Mouse (Mus musculus) ES-E14 (cell line): ENCODE results near the gene Calm1. TPM values are rescaled to one million over a fixed set of nuclear protein-coding genes. Genes with fewer than 3 reads are reported as not detected.

Source experiments
- DNase-seq: peaks from one replicate; pipeline ENCODE4 v3.0.0-alpha.2; 2013; ENCODE audit warnings: low read depth, low spot score
- H3K27ac ChIP-seq: 2 replicates; pipeline ENCODE4 v1.5.1; 2012; ENCODE audit warnings: low read depth, mild to moderate bottlenecking, low read length, moderate library complexity, mixed read lengths; ENCODE audit not compliant: poor library complexity, insufficient read depth, severe bottlenecking
- H3K36me3 ChIP-seq: 2 replicates; pipeline ENCODE4 v1.6.1; 2012; ENCODE audit warnings: mild to moderate bottlenecking, low read length, moderate library complexity, mixed read lengths; ENCODE audit not compliant: control insufficient read depth, poor library complexity, insufficient read depth, severe bottlenecking
- H3K4me1 ChIP-seq, 2 experiments: fragments of 150-350 bp in 1 of 2; sonication (generic) in 1 of 2; 2 replicates each; pipeline ENCODE4 v1.6.1; 2012; ENCODE audit warnings: low read length in 2 of 2, mild to moderate bottlenecking in 1 of 2, mixed read lengths in 1 of 2; ENCODE audit not compliant: control insufficient read depth in 2 of 2, insufficient read depth in 2 of 2, poor library complexity in 1 of 2
- H3K4me3 ChIP-seq, 2 experiments: fragments of 150-350 bp in 1 of 2; sonication (generic) in 1 of 2; 2 replicates each; pipeline ENCODE4 v1.5.1; 2012; ENCODE audit warnings: low read length in 2 of 2, low read depth in 1 of 2, mild to moderate bottlenecking in 1 of 2, mixed read lengths in 1 of 2; ENCODE audit not compliant: insufficient read depth in 1 of 2, poor library complexity in 1 of 2, severe bottlenecking in 1 of 2
- H3K9ac ChIP-seq: 2 replicates; pipeline ENCODE4 v1.6.1; 2012; ENCODE audit warnings: low read depth, mild to moderate bottlenecking, low read length, mixed read lengths; ENCODE audit not compliant: poor library complexity, insufficient read depth, severe bottlenecking
- H3K9me3 ChIP-seq: fragments of 150-350 bp; sonication (generic); 2 replicates; pipeline ENCODE4 v1.6.1; 2012; ENCODE audit warnings: low read depth, mild to moderate bottlenecking, low read length; ENCODE audit not compliant: control insufficient read depth, insufficient read depth
- CHD2 ChIP-seq: IDR thresholded peaks from 2 replicates; pipeline ENCODE4 v1.6.1; 2014; ENCODE audit warnings: mild to moderate bottlenecking, low read depth, low read length, inconsistent platforms
- HCFC1 ChIP-seq: IDR thresholded peaks from 2 replicates; pipeline ENCODE4 v1.6.1; 2012; ENCODE audit warnings: low read length, inconsistent platforms, borderline replicate concordance; ENCODE audit not compliant: insufficient read depth
- MAFK ChIP-seq: IDR thresholded peaks from 2 replicates; pipeline ENCODE4 v1.6.1; 2014; ENCODE audit warnings: mild to moderate bottlenecking, low read depth, low read length, inconsistent platforms; ENCODE audit not compliant: insufficient read depth
- ZC3H11A ChIP-seq: IDR thresholded peaks from 2 replicates; pipeline ENCODE4 v1.6.1; 2012; ENCODE audit warnings: low read depth, mild to moderate bottlenecking, inconsistent platforms, low read length, borderline replicate concordance
- ZNF384 ChIP-seq: IDR thresholded peaks from 2 replicates; pipeline ENCODE4 v1.6.1; 2012; ENCODE audit warnings: low read depth, low read length, inconsistent platforms
- in situ Hi-C, 2 experiments: fragments of 600-800 bp; cut with MboI; formaldehyde crosslinking; loops; one replicate each; pipeline ENCODE4 v1.15.1; 2025; ENCODE audit warnings: low sequenced_read_pairs in 2 of 2, inconsistent platforms in 1 of 2; ENCODE audit not compliant: unreplicated experiment in 2 of 2
- total RNA-seq: library from RNA; depleted of rRNA; stranded (reverse); fragments of 300-350 nt; gene quantifications from 2 replicates; pipeline ENCODE4 v1.2.3, GENCODE M21; 2012; rRNA removed

The Calm1 gene
- 416 and 537 TPM in 2 replicates for total RNA-seq

DNA sequence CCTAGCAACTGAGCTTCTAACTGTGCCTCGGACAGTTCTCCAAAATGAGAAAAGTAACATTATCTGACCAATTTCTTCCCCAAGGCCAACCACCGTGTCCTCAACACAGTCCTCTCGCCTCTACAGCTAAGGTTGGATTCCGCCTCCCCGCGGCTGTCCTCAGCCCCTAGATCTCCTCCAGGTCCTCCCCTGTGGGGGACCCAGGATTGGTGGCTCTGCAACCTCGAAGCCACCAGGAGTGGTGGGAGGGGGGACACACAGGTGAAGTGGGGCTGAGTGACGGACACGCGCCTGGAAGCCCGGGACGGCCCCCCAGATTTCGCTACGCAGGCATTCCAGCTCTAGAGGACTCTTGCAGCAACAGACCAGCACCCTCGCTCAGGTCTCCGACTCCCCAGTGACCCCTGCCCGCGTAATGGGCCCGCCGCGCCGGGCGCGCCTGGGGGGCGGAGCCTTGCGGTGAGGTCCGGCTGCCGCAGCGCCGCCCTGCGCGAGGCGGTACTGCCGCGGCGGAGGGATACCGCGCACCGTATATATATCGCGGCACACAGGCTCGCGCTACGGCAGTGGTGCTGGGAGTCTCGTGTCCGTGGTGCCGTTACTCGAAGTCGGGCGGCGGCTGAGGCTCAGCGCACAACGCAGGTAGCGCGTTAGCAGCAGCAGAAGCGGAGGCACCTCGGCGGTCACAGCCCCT lies at the start of gene Calm1:
Gene Calm1, plus strand, starts transcription at position 469 of the 694 bp plus-strand sequence.
- H3K27ac ChIP-seq = no peak within 1 kb of the TSS
- in situ Hi-C loops = no loop called here
- no peaks in the 10 kb centered on the region for H3K9me3 ChIP-seq
- DNase-seq = peak; percentile 74
- H3K4me1 ChIP-seq = peaks cover 0 to 6% of the 10 kb centered on the region in 2 experiments; a peak in 3 of 4 replicates
- peak within 1 kb of the TSS; percentile 80 to 86 for H3K4me3 ChIP-seq
- H3K36me3 ChIP-seq = peaks cover 14% of the 10 kb centered on the region
- peak within 1 kb of the TSS; percentile 83 for H3K9ac ChIP-seq
- TF ChIP-seq ZNF384 (no peak), MAFK (no peak), HCFC1 (peak; percentile 77; the same call in 1 of the 2 replicates), ZC3H11A (no peak), CHD2 (peak; percentile 69; the same call in 1 of the 2 replicates)

DNA sequence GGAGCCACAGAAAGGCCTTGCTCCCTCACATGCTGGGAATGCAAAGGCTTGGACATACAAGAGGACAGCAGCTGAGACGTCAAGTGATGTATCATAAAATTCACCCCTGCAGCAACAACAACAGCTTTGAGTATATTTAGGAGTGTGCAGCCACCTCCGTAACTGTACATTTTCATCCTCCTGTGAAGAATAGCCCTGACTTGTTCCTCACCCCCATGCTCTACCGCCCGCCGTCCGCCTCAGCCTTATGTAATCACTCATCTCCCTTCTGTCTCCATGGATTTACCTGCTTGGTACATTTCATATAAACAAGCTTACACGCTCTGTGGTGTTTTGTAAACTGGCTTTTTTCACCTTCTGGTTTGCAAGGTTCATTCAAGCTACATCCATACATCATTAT lies 46.8 kb upstream of the Calm1 start:
- Histone ChIP-seq H3K9me3 (no peaks in the 10 kb centered on the region), H3K27ac (no peak overlapping the region), H3K4me3 (no peak overlapping the region), H3K9ac (no peak overlapping the region), H3K36me3 (peaks cover 25% of the 10 kb centered on the region), H3K4me1 (no peaks in the 10 kb centered on the region; a peak in 1 of 4 replicates)
- in situ Hi-C loops = loop anchor here in 1 of 2 experiments (25.0 kb wide), 1 partner anchor 685 kb away; no protein-coding TSS in a partner anchor
- DNase-seq = no peak
- no peak for TF ChIP-seq ZNF384
- TF ChIP-seq ZC3H11A = no peak
- no peak for TF ChIP-seq MAFK
- TF ChIP-seq CHD2 = no peak
- no peak for TF ChIP-seq HCFC1

DNA sequence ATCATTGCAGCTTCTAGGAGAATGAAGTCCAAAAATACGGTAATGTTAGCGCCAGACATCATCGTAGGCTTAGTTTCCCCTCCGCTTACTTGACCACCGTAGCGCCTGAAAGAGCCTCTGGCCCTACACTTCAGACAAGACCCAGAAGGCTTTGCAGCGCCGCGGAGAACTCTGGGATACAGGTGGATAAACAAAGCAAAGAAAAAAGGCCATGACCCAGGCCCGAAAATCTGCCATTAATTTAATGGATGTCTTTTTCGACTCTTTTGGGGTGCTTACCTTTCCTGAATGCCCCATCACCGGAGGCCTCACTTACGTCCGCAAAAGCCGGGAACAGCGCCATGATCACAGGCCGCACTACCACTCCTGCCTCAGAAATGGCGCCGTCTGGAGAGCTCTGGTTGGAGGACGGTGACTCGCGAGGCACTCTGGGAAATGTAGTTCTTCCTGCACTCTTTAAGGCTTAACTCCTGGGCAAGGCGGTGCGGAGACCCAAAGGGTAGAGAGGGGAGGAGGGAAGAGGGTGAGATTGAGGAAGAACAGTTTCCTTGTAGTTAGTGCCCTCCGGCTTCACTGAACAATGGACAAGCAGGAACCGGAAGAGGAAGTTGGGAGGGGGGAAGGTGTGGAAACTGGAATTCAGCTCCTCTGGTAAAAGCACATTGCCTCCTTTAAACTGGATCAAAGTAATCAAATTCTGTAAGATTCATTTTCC lies 39.8 kb upstream of the Calm1 start, which contains the start of gene Nrde2:
Gene Nrde2, minus strand, starts transcription at position 393 of the 715 bp plus-strand sequence.
- Histone ChIP-seq H3K9me3 (no peaks in the 10 kb centered on the region), H3K27ac (peak within 1 kb of the TSS; percentile 77), H3K9ac (peak within 1 kb of the TSS; percentile 97), H3K36me3 (no peaks in the 10 kb centered on the region; the same call in 1 of the 2 replicates), H3K4me3 (peak within 1 kb of the TSS; percentile 84 to 93), H3K4me1 (peaks cover 2% of the 10 kb centered on the region in 2 experiments; a peak in 3 of 4 replicates)
- TF ChIP-seq ZNF384 (no peak), HCFC1 (peak; percentile 93)
- DNase-seq = peak; percentile 90
- in situ Hi-C loops = loop anchor here in 1 of 2 experiments (25.0 kb wide), 1 partner anchor 678 kb away; no protein-coding TSS in a partner anchor

DNA sequence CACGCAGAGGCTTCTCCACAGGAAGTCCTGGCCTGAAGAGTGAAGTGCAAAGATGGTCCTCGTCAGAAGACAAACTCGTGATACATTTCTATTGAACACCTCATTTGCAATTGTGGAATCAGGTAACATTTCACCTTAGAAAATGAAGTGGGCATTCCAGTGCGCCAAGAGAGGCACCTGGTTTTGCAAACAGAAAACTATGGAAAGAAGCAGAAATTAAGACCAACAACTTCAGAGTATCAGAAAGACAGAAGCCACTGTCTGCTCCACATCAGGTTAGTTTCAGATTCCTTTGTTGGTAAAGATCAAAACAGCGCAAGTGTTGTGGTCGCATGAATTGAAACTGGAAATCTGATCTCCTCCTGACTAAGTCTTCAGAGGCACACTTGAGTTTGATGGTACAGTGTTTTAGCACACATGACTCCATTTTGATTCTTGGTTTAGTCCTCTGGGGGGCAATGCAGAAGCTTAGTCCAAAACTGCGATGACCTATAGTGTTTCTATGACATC lies 34.2 kb upstream of the Calm1 start:
- Histone ChIP-seq H3K4me1 (peaks cover 3 to 6% of the 10 kb centered on the region in 2 experiments), H3K27ac (no peak overlapping the region), H3K9ac (no peak overlapping the region), H3K4me3 (no peak overlapping the region), H3K9me3 (no peaks in the 10 kb centered on the region), H3K36me3 (no peaks in the 10 kb centered on the region)
- in situ Hi-C loops = loop anchor here (10.0 to 25.0 kb wide), 2 partner anchors 320 to 672 kb away; no protein-coding TSS in a partner anchor
- TF ChIP-seq CHD2 (no peak), MAFK (no peak), ZNF384 (no peak), HCFC1 (no peak), ZC3H11A (no peak)
- DNase-seq = no peak
